In genomic region chr1:24679071-24679470, GRCm38 (mm10) we compare ENCODE assay signal across 8 mouse cellular contexts. TPM values are rescaled to one million over a fixed set of nuclear protein-coding genes. Genes with fewer than 3 reads are reported as not detected.
DNase-seq lines count a peak whose midpoint lies in the region; ATAC-seq and TF ChIP-seq lines count a peak whose summit lies in the region.

No protein-coding gene starts in this region.

- no peak for ATAC-seq in limb, embryonic 11.5 days (ENCODE audit: insufficient number of reproducible peaks, low FRiP score, low TSS enrichment, low read depth)
- ATAC-seq in midbrain, embryonic 14.5 days (ENCODE audit: low FRiP score, low TSS enrichment), result peak; percentile 15
- ATAC-seq in frontal cortex, adult (ENCODE audit: low TSS enrichment), result no peak

- H3K9ac ChIP-seq in limb, embryonic 11.5 days (ENCODE audit: low read length), result peak overlapping the region; percentile 76
- peak overlapping the region; percentile 89 for H3K9ac ChIP-seq in midbrain, embryonic 14.5 days (replicated peaks; ENCODE audit: low read length)

- TF ChIP-seq POLR2A in spleen, adult 2 months (IDR thresholded peaks at IDR 0.05; ENCODE audit: low read depth, low read length), result peak; percentile 8; the same call in 1 of the 2 replicates

- intact Hi-C loops in gastrocnemius, postnatal 36 days (cut with DNase I), result no loop called here

- H3K4me2 ChIP-seq in limb, embryonic 11.5 days (ENCODE audit: low read depth, severe bottlenecking), result peak overlapping the region; percentile 47
- peak overlapping the region; percentile 71 for H3K4me2 ChIP-seq in midbrain, embryonic 14.5 days (ENCODE audit: low read length)

- 2% methylated on average over 13 of the region's 13 CpGs for WGBS in spleen, adult 2 months
- 3% methylated on average over 13 of the region's 13 CpGs for WGBS in forebrain, embryonic 10.5 days
- WGBS in limb, embryonic 11.5 days, result 3% methylated on average over 13 of the region's 13 CpGs
- WGBS in midbrain, embryonic 14.5 days, result 4% methylated on average over 13 of the region's 13 CpGs

- TF ChIP-seq CTCF in spleen, adult 2 months (IDR thresholded peaks at IDR 0.05; ENCODE audit: extremely low read depth, insufficient read depth, insufficient read length, insufficient replicate concordance), result no peak

- peak overlapping the region; percentile 98 for H3K4me3 ChIP-seq in spleen, adult 2 months (ENCODE audit: extremely low read depth, insufficient read depth, insufficient read length)
- H3K4me3 ChIP-seq in forebrain, embryonic 10.5 days, result peak overlapping the region; percentile 82
- H3K4me3 ChIP-seq in limb, embryonic 11.5 days (ENCODE audit: low read depth, low read length), result peak overlapping the region; percentile 74
- peak overlapping the region; percentile 76 for H3K4me3 ChIP-seq in midbrain, embryonic 14.5 days (replicated peaks; ENCODE audit: low read depth, low read length)

- peak overlapping the region; percentile 97 for H3K27ac ChIP-seq in spleen, adult 2 months (ENCODE audit: insufficient read depth, low read length)
- peak overlapping the region; percentile 94 for H3K27ac ChIP-seq in forebrain, embryonic 10.5 days
- H3K27ac ChIP-seq in limb, embryonic 11.5 days (replicated peaks; ENCODE audit: low read depth, low read length), result no peak overlapping the region
- peak overlapping the region; percentile 87 for H3K27ac ChIP-seq in midbrain, embryonic 14.5 days (replicated peaks; ENCODE audit: low read depth, low read length)

- no peaks in the 10 kb centered on the region for H3K36me3 ChIP-seq in spleen, adult 2 months (ENCODE audit: control insufficient read depth, insufficient read depth, low read length)
- H3K36me3 ChIP-seq in forebrain, embryonic 10.5 days (replicated peaks), result no peaks in the 10 kb centered on the region
- H3K36me3 ChIP-seq in limb, embryonic 11.5 days (ENCODE audit: control insufficient read depth, insufficient read depth, low read length), result no peaks in the 10 kb centered on the region
- H3K36me3 ChIP-seq in midbrain, embryonic 14.5 days (ENCODE audit: control insufficient read depth, insufficient read depth, low read length), result no peaks in the 10 kb centered on the region

- peak in 1 of 2 experiments; percentile 49 for DNase-seq in spleen, adult 2 months (ENCODE audit: low read depth in 1 of 2, low spot score in 2 of 2)
- no peak for DNase-seq in spleen, postnatal 4 days (ENCODE audit: low spot score in 2 of 2)
- no peak for DNase-seq in forebrain, embryonic 10.5 days (ENCODE audit: extremely low spot score, low spot score)
- peak; percentile 24 for DNase-seq in limb, embryonic 11.5 days (ENCODE audit: low spot score)
- no peak for DNase-seq in midbrain, embryonic 14.5 days
- no peak for DNase-seq in gastrocnemius, postnatal 36 days
- DNase-seq in ovary, adult 18-20 months (ENCODE audit: low spot score), result no peak

- no peaks in the 10 kb centered on the region for H3K9me3 ChIP-seq in forebrain, embryonic 10.5 days
- no peaks in the 10 kb centered on the region for H3K9me3 ChIP-seq in limb, embryonic 11.5 days (ENCODE audit: control insufficient read depth, low read length)
- 0 out of 2 replicates have a peak, but pooled peaks cover 2% of the 10 kb centered on the region for H3K9me3 ChIP-seq in midbrain, embryonic 14.5 days (ENCODE audit: control insufficient read depth, low read length)

- no peaks in the 10 kb centered on the region for H3K27me3 ChIP-seq in spleen, adult 2 months (ENCODE audit: control insufficient read depth, insufficient read depth, low read length)
- no peaks in the 10 kb centered on the region for H3K27me3 ChIP-seq in forebrain, embryonic 10.5 days (ENCODE audit: poor library complexity, severe bottlenecking)
- no peaks in the 10 kb centered on the region for H3K27me3 ChIP-seq in limb, embryonic 11.5 days (ENCODE audit: control insufficient read depth, insufficient read depth, low read length)
- H3K27me3 ChIP-seq in midbrain, embryonic 14.5 days (ENCODE audit: control insufficient read depth, insufficient read depth, low read length), result no peaks in the 10 kb centered on the region

- peaks cover 4% of the 10 kb centered on the region; the same call in 1 of the 2 replicates for H3K4me1 ChIP-seq in spleen, adult 2 months (ENCODE audit: control insufficient read depth, insufficient read depth, insufficient read length)
- peaks cover 10% of the 10 kb centered on the region for H3K4me1 ChIP-seq in forebrain, embryonic 10.5 days
- H3K4me1 ChIP-seq in limb, embryonic 11.5 days (ENCODE audit: control insufficient read depth, insufficient read depth, low read length), result no peaks in the 10 kb centered on the region
- peaks cover 13% of the 10 kb centered on the region for H3K4me1 ChIP-seq in midbrain, embryonic 14.5 days (ENCODE audit: control insufficient read depth, insufficient read depth, low read length)

RNA-seq across cellular contexts. Expression of gene Lmbrd1, which starts 0.6 kb away (rescaled TPM):
- 18.5 and 28.3 TPM in 2 replicates for polyA plus RNA-seq in spleen, adult 2 months (2012; rRNA removed)
- 23.3 and 24.0 TPM in 2 replicates for polyA plus RNA-seq in forebrain, embryonic 10.5 days (2016; fragmentation: Nextera tagmentation; extraction: Ambion mirVana)
- polyA plus RNA-seq in limb, embryonic 11.5 days (2014; fragmentation: Nextera tagmentation; extraction: Ambion mirVana), result 21.2 and 25.1 TPM in 2 replicates
- polyA plus RNA-seq in midbrain, embryonic 14.5 days (2014; fragmentation: Nextera tagmentation; extraction: Ambion mirVana), result 37.6 and 45.6 TPM in 2 replicates
- total RNA-seq in gastrocnemius, postnatal 36 days (2021), result 10 to 100 TPM; 27.4 to 29.0 TPM
